Mouse (Mus musculus) olfactory bulb, adult 2 months (tissue): Measurements from ENCODE around the gene Xpo6.

Experiments
- CTCF ChIP-seq: fragments of 200-500 bp; IDR thresholded peaks from 2 replicates; pipeline ENCODE4 v1.5.1; 2012; ENCODE audit warnings: low read depth, mild to moderate bottlenecking, low read length, moderate library complexity; ENCODE audit not compliant: insufficient read depth
- POLR2A ChIP-seq: fragments of 200-500 bp; IDR thresholded peaks from 2 replicates; pipeline ENCODE4 v1.6.1; 2012; ENCODE audit warnings: mild to moderate bottlenecking, low read depth, low read length, moderate library complexity; ENCODE audit not compliant: insufficient read depth

GRCm38 (mm10) chr7:126058918-126059317 is 141.4 kb downstream of the Xpo6 start:
- TF ChIP-seq CTCF (no peak), POLR2A (no peak)
